Mouse (Mus musculus) heart, embryonic 12.5 days (tissue): Measurements from ENCODE around the gene Akt3. TPM values are rescaled to one million over a fixed set of nuclear protein-coding genes. Genes with fewer than 3 reads are reported as not detected.

Experiments
- ATAC-seq: fragments of 200-750 bp; cut with Nextera tagmentation; 2 replicates; pipeline ENCODE4 v1.8.0; 2017; ENCODE audit warnings: moderate TSS enrichment, moderate library complexity; ENCODE audit not compliant: insufficient number of reproducible peaks, low FRiP score
- H3K27ac ChIP-seq: fragments of 300-500 bp; sonication (generic); 2 replicates; pipeline ENCODE4 v1.5.1; 2016; ENCODE audit warnings: mild to moderate bottlenecking, moderate library complexity; ENCODE audit not compliant: poor library complexity, severe bottlenecking
- H3K27me3 ChIP-seq: fragments of 300-500 bp; sonication (generic); replicated peaks from 2 replicates; pipeline ENCODE4 v1.6.1; 2016; ENCODE audit warnings: mild to moderate bottlenecking, moderate library complexity
- H3K36me3 ChIP-seq: fragments of 300-500 bp; sonication (generic); 2 replicates; pipeline ENCODE4 v1.6.1; 2016; ENCODE audit warnings: mild to moderate bottlenecking, moderate library complexity
- H3K4me1 ChIP-seq: fragments of 300-500 bp; sonication (generic); replicated peaks from 2 replicates; pipeline ENCODE4 v1.6.1; 2016; ENCODE audit warnings: mild to moderate bottlenecking
- H3K4me2 ChIP-seq: fragments of 300-500 bp; sonication (generic); 2 replicates; pipeline ENCODE4 v1.6.1; 2016; ENCODE audit warnings: mild to moderate bottlenecking, moderate library complexity
- H3K4me3 ChIP-seq: fragments of 300-500 bp; sonication (generic); 2 replicates; pipeline ENCODE4 v1.5.1; 2016; ENCODE audit warnings: mild to moderate bottlenecking
- H3K9ac ChIP-seq: fragments of 300-500 bp; sonication (generic); 2 replicates; pipeline ENCODE4 v1.6.1; 2016; ENCODE audit warnings: mild to moderate bottlenecking, moderate library complexity
- H3K9me3 ChIP-seq: fragments of 300-500 bp; sonication (generic); replicated peaks from 2 replicates; pipeline ENCODE4 v1.6.1; 2016; ENCODE audit warnings: mild to moderate bottlenecking, moderate library complexity
- WGBS: fragments of 180-500 bp; shearing (Covaris S2); methylation state at CpG from one replicate; pipeline ENCODE4 v1.1.7; 2016; 5-methylcytosine and 5-hydroxymethylcytosine counted together
- polyA plus RNA-seq: library from polyadenylated mRNA; unstranded; fragments of >200 nt; fragmentation: Nextera tagmentation; extraction: Ambion mirVana; gene quantifications from 2 replicates; pipeline ENCODE4 v1.2.1, GENCODE M21; 2016

Akt3 gene
- polyA plus RNA-seq, 1 experiment from 2014 or later = 7.9 TPM

DNA sequence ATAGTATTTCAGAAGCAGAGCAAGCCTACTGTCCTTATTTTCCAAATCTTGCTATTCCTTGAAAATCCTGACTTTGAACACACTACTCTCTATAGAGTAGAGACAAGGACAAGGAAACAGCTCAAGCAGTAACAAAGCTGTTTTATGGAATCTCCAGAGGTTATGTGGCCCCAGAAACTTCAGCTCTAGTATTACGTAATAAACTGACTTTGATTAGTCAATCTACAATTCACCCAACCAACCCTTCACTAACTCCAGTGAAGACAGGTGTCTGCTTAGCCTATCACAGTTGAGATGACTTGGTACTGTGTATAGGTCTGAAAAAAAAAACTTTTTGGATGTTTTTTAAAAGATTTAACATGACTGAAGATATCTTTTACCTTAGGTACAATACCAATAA is 67.6 kb downstream of the Akt3 start:
- ATAC-seq = no peak
- Histone ChIP-seq H3K9ac (no peak overlapping the region), H3K4me1 (no peaks in the 10 kb centered on the region), H3K4me2 (no peak overlapping the region), H3K4me3 (no peak overlapping the region), H3K9me3 (no peaks in the 10 kb centered on the region), H3K27me3 (no peaks in the 10 kb centered on the region), H3K27ac (no peak overlapping the region), H3K36me3 (no peaks in the 10 kb centered on the region)
- WGBS = 90% methylated on average over 1 of the region's 1 CpGs

DNA sequence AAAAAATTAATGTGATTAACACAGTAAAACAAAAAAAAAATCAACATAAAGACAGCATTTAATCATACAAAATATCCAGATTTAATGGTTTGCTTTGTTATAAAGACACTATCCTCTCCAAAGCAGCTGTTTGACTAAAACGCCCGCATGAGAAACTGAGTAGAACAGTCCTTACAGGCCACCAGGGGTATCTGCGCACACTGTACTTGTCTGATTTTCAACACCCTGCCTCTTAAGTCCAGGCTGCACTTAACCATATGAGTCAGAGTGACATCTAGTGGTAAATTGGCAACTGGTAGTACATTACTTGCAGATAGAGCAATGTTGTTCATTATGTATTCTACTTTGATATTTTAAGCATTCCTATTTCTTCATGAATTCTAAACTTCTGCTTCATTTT is 69.3 kb downstream of the Akt3 start:
- 17% methylated on average over 3 of the region's 3 CpGs for WGBS

DNA sequence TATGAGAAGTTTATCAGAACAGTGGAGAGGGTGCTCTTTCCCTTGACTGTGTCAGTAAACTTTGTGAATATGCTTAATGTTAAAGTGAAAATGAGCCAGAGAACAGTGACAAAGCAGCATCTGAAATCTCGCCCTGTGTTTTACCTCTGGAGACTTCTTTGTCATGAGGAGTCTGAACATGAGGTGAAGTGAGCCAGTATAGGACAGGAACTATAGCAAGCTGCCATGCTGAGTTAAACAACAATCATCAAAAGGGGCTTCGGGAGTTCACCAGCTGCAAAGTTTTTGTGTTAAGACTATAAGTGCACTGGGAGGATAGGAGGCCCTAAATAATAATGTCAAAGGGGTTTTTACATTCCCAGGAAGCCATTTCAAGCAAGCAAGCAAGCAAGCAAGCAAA is 71.3 kb downstream of the Akt3 start:
- no peak for ATAC-seq
- 71% methylated on average over 2 of the region's 2 CpGs for WGBS
- no peaks in the 10 kb centered on the region for H3K27me3 ChIP-seq

More for the DNA sequence above, 69.3 kb downstream of the Akt3 start:
- Histone ChIP-seq H3K9ac (no peak overlapping the region), H3K27ac (no peak overlapping the region), H3K27me3 (no peaks in the 10 kb centered on the region), H3K36me3 (no peaks in the 10 kb centered on the region), H3K4me1 (no peaks in the 10 kb centered on the region), H3K4me3 (no peak overlapping the region), H3K9me3 (no peaks in the 10 kb centered on the region), H3K4me2 (no peak overlapping the region)
- no peak for ATAC-seq

DNA sequence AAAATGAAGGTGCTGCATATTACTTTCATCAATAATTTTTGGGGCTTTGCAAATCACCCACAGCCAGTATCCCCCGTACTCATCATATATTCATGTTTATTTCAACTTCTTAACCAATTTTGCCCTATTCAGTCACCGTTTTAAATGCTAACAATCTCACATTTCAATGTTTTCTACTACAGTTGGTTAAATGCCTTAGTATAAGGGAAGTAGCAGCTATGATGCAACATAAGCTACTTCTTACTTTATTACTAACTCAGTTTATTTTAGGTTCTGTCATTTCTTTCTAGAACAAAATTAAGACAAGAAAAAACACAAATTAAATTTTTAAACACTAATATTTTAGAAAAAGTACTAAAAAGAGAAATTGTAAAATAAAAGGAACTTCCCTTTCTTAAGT is 78.4 kb downstream of the Akt3 start:
- Histone ChIP-seq H3K4me1 (peaks cover 9% of the 10 kb centered on the region; the same call in 1 of the 2 replicates), H3K4me2 (no peak overlapping the region), H3K27ac (no peak overlapping the region), H3K27me3 (no peaks in the 10 kb centered on the region), H3K36me3 (no peaks in the 10 kb centered on the region), H3K9ac (no peak overlapping the region), H3K4me3 (no peak overlapping the region), H3K9me3 (no peaks in the 10 kb centered on the region)
- no peak for ATAC-seq
- 87% methylated on average over 2 of the region's 2 CpGs for WGBS

More for the DNA sequence above, 71.3 kb downstream of the Akt3 start:
- no peak overlapping the region for H3K4me3 ChIP-seq
- H3K9me3 ChIP-seq = no peaks in the 10 kb centered on the region
- no peaks in the 10 kb centered on the region for H3K4me1 ChIP-seq
- H3K4me2 ChIP-seq = no peak overlapping the region
- H3K36me3 ChIP-seq = no peaks in the 10 kb centered on the region
- H3K27ac ChIP-seq = no peak overlapping the region
- no peak overlapping the region for H3K9ac ChIP-seq

DNA sequence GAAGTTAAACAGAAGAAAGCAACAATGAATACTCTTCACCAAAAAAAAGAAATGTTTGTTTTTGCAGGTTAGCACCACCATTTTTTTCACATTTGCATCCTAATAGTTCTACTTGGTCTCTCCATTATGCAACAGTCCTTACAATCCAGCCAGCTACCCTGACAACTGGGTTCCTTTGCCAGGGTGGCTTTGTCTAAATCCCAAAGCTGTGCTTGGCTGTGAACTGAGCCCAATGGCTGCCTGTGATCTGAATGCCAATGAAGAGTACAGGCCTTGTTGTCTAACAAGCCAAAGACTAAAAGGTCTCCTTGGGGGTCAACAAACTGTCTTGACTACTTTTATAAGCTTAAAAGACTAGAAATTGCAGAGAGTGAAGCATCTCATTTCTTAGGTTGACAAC is 82.6 kb downstream of the Akt3 start:
- Histone ChIP-seq H3K9ac (no peak overlapping the region), H3K36me3 (no peaks in the 10 kb centered on the region), H3K9me3 (no peaks in the 10 kb centered on the region), H3K27ac (no peak overlapping the region), H3K4me1 (peaks cover 9% of the 10 kb centered on the region; the same call in 1 of the 2 replicates), H3K27me3 (no peaks in the 10 kb centered on the region), H3K4me3 (no peak overlapping the region), H3K4me2 (no peak overlapping the region)
- ATAC-seq = no peak

DNA sequence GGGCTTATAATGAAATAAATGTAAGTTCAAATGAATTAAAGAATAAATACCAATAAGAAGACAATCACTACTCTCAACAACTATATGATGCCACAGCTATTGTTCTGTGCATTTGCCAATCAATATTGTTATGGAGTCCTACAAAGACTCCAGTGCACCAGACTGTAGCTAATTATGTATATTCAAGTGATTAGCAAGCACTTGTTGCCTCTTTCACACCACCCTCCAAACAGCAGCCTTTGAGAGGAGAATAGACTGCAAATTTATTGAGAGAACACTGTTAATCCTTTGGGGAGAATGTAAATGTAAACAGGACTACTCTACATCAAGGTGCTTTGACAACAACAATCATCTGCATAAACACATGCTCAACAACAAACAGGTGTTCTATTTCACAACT is 86.7 kb downstream of the Akt3 start:
- ATAC-seq = no peak
- no peak overlapping the region for H3K27ac ChIP-seq

DNA sequence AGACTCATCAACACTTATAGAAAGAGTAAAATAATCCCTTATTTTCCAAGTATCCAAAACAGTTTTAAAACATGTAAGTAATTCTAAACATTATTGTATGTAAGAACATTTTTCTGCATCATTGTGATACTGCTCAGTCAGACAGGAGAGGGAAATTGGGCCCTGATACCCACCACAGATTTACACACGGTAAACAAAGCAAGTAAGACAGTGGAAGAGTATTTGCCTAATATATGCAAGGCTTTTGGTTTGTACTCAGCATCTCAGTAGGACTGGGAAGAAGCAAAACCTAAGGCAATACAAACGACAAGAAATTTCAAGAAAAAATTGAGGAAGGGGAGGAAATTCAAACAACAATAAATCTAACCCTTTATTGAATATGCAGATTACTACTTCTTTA is 92.2 kb downstream of the Akt3 start:
- Histone ChIP-seq H3K36me3 (no peaks in the 10 kb centered on the region), H3K27ac (no peak overlapping the region), H3K4me2 (no peak overlapping the region), H3K9ac (no peak overlapping the region), H3K4me1 (no peaks in the 10 kb centered on the region), H3K4me3 (no peak overlapping the region), H3K9me3 (no peaks in the 10 kb centered on the region), H3K27me3 (no peaks in the 10 kb centered on the region)
- WGBS = 58% methylated on average over 2 of the region's 2 CpGs
- no peak for ATAC-seq

More for the DNA sequence above, 86.7 kb downstream of the Akt3 start:
- no peak overlapping the region for H3K9ac ChIP-seq
- no peaks in the 10 kb centered on the region for H3K36me3 ChIP-seq
- H3K4me2 ChIP-seq = no peak overlapping the region
- H3K27me3 ChIP-seq = no peaks in the 10 kb centered on the region
- H3K4me3 ChIP-seq = no peak overlapping the region
- H3K9me3 ChIP-seq = no peaks in the 10 kb centered on the region
- H3K4me1 ChIP-seq = no peaks in the 10 kb centered on the region

DNA sequence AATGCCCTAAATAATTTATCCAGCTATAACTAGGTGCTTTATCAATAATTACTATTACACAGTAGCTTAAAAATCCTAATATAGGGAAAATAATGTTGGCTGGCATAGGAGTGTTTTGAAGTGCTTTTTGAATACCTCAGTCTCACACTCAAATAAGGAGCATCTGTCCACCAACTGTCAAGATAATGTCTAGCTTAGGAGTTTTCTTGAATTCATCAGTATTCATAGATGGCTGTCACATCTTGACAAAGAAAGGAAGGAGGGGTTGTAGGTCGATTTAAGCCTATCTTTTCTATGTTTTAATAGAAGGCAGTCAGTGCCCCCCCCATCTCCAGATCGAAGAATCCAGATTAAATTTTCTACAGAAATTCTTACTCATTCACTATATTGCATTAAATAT is 92.7 kb downstream of the Akt3 start:
- Histone ChIP-seq H3K27ac (no peak overlapping the region), H3K27me3 (no peaks in the 10 kb centered on the region), H3K4me3 (no peak overlapping the region), H3K36me3 (no peaks in the 10 kb centered on the region), H3K9ac (no peak overlapping the region), H3K9me3 (no peaks in the 10 kb centered on the region), H3K4me1 (no peaks in the 10 kb centered on the region), H3K4me2 (no peak overlapping the region)
- no peak for ATAC-seq
- WGBS = 70% methylated on average over 2 of the region's 2 CpGs

DNA sequence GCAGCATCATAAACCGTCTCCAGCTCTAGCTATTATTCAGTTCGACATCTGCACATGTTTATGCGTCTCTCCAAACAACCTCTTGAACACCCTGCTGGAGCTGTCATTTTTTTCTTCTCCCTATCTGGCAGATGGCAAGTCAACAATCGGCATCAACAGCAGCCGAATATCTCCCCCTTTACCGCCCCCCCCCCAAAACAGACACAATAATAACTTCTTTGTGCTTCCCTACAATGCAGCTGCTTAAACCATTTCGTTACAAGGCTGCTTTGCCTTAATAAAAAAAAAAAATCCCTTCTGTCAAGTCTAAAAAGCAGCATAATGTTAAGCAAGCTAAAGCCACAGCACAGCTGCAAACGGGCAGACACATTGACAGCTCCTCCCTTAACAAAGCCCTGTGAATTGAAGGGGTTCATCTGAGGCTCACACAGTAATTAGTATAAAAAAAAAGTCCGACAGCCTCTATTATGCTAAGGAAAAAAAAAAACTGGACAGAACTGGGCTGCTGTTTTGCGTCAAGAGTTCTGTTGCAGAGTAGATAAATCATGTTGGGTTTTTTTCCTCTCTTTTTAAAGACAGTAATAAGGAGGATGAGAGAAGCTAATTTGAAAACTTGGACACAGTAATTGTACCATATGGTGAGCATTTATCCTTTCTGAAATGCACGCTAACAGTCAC is 107.5 kb downstream of the Akt3 start:
- no peak overlapping the region for H3K9ac ChIP-seq
- no peaks in the 10 kb centered on the region for H3K9me3 ChIP-seq
- no peaks in the 10 kb centered on the region for H3K36me3 ChIP-seq
- no peak overlapping the region for H3K4me2 ChIP-seq
- WGBS = 42% methylated on average over 11 of the region's 11 CpGs
- no peak for ATAC-seq
- no peak overlapping the region for H3K27ac ChIP-seq
- H3K4me1 ChIP-seq = peaks cover 5% of the 10 kb centered on the region; the same call in 1 of the 2 replicates
- H3K27me3 ChIP-seq = no peaks in the 10 kb centered on the region
- H3K4me3 ChIP-seq = no peak overlapping the region

DNA sequence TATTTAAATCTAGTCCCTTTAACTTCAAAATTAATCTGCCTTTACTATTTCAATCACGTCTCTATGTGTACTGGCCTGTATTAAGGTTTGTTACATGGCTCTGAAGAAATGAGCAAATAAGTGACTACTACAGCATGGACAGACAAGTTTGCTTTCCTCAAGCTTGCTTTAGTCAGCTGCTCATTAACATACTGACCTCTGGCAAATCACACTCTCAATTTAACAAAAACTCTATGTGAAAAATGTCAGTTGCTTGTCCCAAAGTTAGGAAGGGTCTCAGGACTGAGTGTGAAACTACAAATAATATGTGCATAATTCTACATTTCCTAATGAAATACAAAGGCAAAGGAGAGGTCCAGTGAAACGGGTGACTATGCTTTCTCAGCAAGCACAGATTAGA is 109.3 kb downstream of the Akt3 start:
- ATAC-seq = no peak
- 78% methylated on average over 2 of the region's 2 CpGs for WGBS
- Histone ChIP-seq H3K36me3 (no peaks in the 10 kb centered on the region), H3K4me2 (no peak overlapping the region), H3K27ac (no peak overlapping the region), H3K27me3 (no peaks in the 10 kb centered on the region), H3K4me1 (peaks cover 5% of the 10 kb centered on the region; the same call in 1 of the 2 replicates), H3K9ac (no peak overlapping the region), H3K9me3 (no peaks in the 10 kb centered on the region), H3K4me3 (no peak overlapping the region)

DNA sequence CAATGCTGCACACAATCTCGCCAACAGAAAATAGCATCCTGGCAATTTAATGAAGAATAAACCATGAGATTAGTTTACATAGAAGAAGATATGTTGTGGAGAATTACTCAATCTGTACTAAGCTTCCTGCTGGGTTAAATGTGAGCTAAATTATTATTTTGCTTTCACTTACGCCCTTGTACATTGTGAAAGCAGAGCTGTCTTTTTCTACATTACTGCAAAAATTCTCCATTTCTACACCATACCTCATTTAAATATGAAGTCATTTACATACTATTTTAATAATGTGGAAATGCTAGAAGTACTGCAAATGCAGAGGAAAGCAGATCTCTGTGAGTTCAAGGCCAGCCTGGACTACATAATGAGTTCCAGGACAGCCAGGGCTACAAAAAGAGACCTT is 116.5 kb downstream of the Akt3 start:
- H3K27me3 ChIP-seq = no peaks in the 10 kb centered on the region
- no peak overlapping the region for H3K27ac ChIP-seq
- no peak overlapping the region for H3K9ac ChIP-seq
- no peak overlapping the region for H3K4me3 ChIP-seq
- WGBS = 87% methylated on average over 2 of the region's 2 CpGs
- no peak overlapping the region for H3K4me2 ChIP-seq
- no peaks in the 10 kb centered on the region for H3K4me1 ChIP-seq
- H3K9me3 ChIP-seq = no peaks in the 10 kb centered on the region
- ATAC-seq = no peak
- no peaks in the 10 kb centered on the region for H3K36me3 ChIP-seq

DNA sequence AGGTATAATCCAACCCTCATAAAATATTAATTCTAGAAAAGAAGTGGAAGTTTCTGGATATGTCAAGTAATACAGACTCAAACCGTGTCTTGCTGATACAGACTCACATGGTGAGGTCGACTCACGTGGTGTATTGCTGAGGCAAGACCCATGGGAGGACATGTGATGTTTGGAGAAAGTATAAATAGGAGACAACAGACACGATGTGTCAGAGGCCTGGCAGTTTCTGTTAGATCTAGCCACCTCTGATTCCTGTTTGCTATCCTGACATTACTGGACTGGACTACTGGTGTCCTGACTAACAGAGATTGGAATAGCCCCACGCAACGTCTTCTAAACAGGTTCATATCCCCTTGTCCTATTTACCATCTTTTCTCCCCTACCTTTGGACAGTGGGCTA is 118.4 kb downstream of the Akt3 start:
- no peak for ATAC-seq
- 78% methylated on average over 6 of the region's 6 CpGs for WGBS
- Histone ChIP-seq H3K4me3 (no peak overlapping the region), H3K27me3 (no peaks in the 10 kb centered on the region), H3K36me3 (no peaks in the 10 kb centered on the region), H3K4me2 (no peak overlapping the region), H3K27ac (no peak overlapping the region), H3K9ac (no peak overlapping the region), H3K4me1 (no peaks in the 10 kb centered on the region), H3K9me3 (no peaks in the 10 kb centered on the region)
